Mouse (Mus musculus) kidney, postnatal 4 days (tissue): ENCODE data around the gene Hoxc10.
A peak's percentile ranks its signal among the peaks of the same experiment; 100 is the strongest.

ENCODE experiments used
- DNase-seq, 2 experiments: peaks; one replicate each; pipeline ENCODE4 v3.0.0; 2021; ENCODE audit warnings: mixed read lengths in 2 of 2

The Hoxc10 gene

GRCm38 (mm10) chr15:102967511-102968397, 1.2 kb downstream of the Hoxc10 start:
- peak; percentile 58 to 72 for DNase-seq

GRCm38 (mm10) chr15:102969296-102969695, 2.7 kb downstream of the Hoxc10 start:
- no peak for DNase-seq

GRCm38 (mm10) chr15:102970740-102971139, 4.1 kb downstream of the Hoxc10 start:
- DNase-seq, result peak in 1 of 2 experiments; percentile 77

GRCm38 (mm10) chr15:102972254-102972653, 5.7 kb downstream of the Hoxc10 start:
- DNase-seq, result peak in 1 of 2 experiments; percentile 39

- DNase-seq, result peak in 1 of 2 experiments; percentile 34
Measured at GRCm38 (mm10) chr15:102972753-102973152, 6.2 kb downstream of the Hoxc10 start.

GRCm38 (mm10) chr15:102975034-102975433, 8.4 kb downstream of the Hoxc10 start:
- no peak for DNase-seq

- DNase-seq, result peak; percentile 74 to 83
Measured at GRCm38 (mm10) chr15:102975688-102976111, 9.1 kb downstream of the Hoxc10 start.

- peak; percentile 58 to 73 for DNase-seq
Measured at GRCm38 (mm10) chr15:102976171-102976570, 9.6 kb downstream of the Hoxc10 start, which contains the start of gene Hoxc9. Gene Hoxc9, plus strand, starts transcription at chr15:102976439.

- peak; percentile 63 to 75 for DNase-seq
Measured at GRCm38 (mm10) chr15:102976631-102977422, 10.2 kb downstream of the Hoxc10 start.

GRCm38 (mm10) chr15:102977423-102977974, 10.9 kb downstream of the Hoxc10 start:
- DNase-seq, result peak; percentile 42 to 56

- DNase-seq, result peak in 1 of 2 experiments; percentile 63
Measured at GRCm38 (mm10) chr15:102978615-102979515, 12.3 kb downstream of the Hoxc10 start.

- no peak for DNase-seq
Measured at GRCm38 (mm10) chr15:102979936-102980335, 13.3 kb downstream of the Hoxc10 start.

GRCm38 (mm10) chr15:102980352-102980751, 13.8 kb downstream of the Hoxc10 start:
- peak; percentile 39 to 48 for DNase-seq

- peak; percentile 44 to 60 for DNase-seq
Measured at GRCm38 (mm10) chr15:102980912-102981311, 14.3 kb downstream of the Hoxc10 start.

- peak; percentile 82 to 89 for DNase-seq
Measured at GRCm38 (mm10) chr15:102981379-102982288, 15.0 kb downstream of the Hoxc10 start.

GRCm38 (mm10) chr15:102983716-102984115, 17.1 kb downstream of the Hoxc10 start:
- DNase-seq, result peak; percentile 55 to 62

GRCm38 (mm10) chr15:102984521-102984920, 17.9 kb downstream of the Hoxc10 start:
- peak; percentile 44 to 60 for DNase-seq

GRCm38 (mm10) chr15:102984925-102985324, 18.3 kb downstream of the Hoxc10 start:
- peak; percentile 43 to 62 for DNase-seq

- DNase-seq, result peak; percentile 97 to 99
Measured at GRCm38 (mm10) chr15:102987124-102987833, 20.7 kb downstream of the Hoxc10 start.

- no peak for DNase-seq
Measured at GRCm38 (mm10) chr15:102988078-102988477, 21.5 kb downstream of the Hoxc10 start.
